Mouse (Mus musculus): ENCODE data around the gene Mad2l1. TPM values are rescaled to one million over a fixed set of nuclear protein-coding genes. Genes with fewer than 3 reads are reported as not detected.

The Mad2l1 gene
- polyA plus RNA-seq (2014; fragmentation: Illumina TruSeq; extraction: RNeasy Lipid Tissue Mini Kit (QIAGEN cat#74804); ENCODE audit: low replicate concordance), result 79.1 TPM

DNA sequence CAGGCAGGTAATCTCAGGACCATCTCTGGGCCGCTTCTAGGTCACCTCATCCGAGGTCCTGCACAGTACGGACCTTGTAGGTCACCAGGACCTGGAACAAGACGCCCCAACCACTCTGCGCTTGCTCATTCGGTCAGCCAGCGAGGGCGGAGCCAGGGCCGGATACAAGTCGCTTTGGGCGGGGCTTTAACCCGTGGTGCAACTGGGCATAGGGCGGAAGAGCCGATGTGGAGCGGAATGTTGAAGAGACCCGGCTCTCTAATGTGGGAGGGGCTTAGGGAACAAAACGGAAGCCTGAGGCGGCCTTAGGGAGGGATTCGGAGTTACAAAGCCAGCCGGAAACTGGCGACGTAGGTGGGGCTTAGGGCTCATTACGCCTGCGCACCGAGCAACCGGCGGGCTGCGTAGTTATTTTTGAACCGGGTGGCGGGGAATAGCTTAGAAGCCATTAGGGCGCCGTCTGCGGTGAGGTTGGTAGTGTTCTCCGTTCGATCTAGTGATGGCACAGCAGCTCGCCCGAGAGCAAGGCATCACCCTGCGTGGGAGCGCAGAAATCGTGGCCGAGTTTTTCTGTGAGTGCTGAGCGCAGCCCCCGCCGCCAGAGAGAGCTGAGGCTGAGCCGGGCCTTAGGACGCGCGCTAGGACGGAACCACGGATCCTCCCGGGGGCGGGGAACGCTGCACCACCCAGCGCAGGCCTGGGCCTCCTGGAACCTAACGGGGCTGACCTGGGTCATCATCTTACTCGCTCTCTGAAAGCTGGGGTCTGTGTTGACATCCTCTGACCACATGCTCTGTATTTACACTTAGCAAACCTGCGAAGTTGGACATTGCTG is at the start of gene Mad2l1:
Mad2l1 (plus strand) TSS at position 363 of the 835 bp plus-strand sequence.

DNA sequence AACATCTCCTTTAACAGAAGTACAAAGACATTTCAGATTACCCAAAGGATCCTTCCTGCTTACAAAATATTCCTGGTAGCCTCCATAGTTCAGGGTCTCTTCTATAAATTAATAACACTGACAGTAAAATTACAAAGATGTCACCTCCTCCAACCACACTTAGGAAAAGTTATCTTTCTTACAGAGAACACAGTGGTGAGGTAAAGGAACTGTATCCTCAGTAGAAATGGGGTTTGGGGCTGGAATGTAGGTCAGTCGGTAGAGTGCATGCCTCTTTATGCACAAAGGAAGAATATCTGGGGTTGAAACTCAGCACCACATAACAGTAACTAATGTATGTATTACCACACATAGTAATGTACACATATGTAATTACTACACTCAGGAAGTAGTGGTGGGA is 24.8 kb downstream of the Mad2l1 start, which contains the start of gene Vmn1r32:
Vmn1r32 (minus strand) TSS at position 101 of the 400 bp plus-strand sequence.

Other genes with a start within 250 kb of the Mad2l1 start
- gene Vmn1r32, start 24.7 kb downstream of the Mad2l1 start, polyA plus RNA-seq (2014; fragmentation: Illumina TruSeq; extraction: RNeasy Lipid Tissue Mini Kit (QIAGEN cat#74804); ENCODE audit: low replicate concordance), result not detected
- not detected for gene Vmn1r33, start 82.9 kb downstream of the Mad2l1 start, polyA plus RNA-seq (2014; fragmentation: Illumina TruSeq; extraction: RNeasy Lipid Tissue Mini Kit (QIAGEN cat#74804); ENCODE audit: low replicate concordance)
- not detected for gene Vmn1r34, start 108.5 kb downstream of the Mad2l1 start, polyA plus RNA-seq (2014; fragmentation: Illumina TruSeq; extraction: RNeasy Lipid Tissue Mini Kit (QIAGEN cat#74804); ENCODE audit: low replicate concordance)
- gene Vmn1r35, start 150.5 kb downstream of the Mad2l1 start, polyA plus RNA-seq (2014; fragmentation: Illumina TruSeq; extraction: RNeasy Lipid Tissue Mini Kit (QIAGEN cat#74804); ENCODE audit: low replicate concordance), result not detected
- not detected for gene Vmn1r36, start 183.8 kb downstream of the Mad2l1 start, polyA plus RNA-seq (2014; fragmentation: Illumina TruSeq; extraction: RNeasy Lipid Tissue Mini Kit (QIAGEN cat#74804); ENCODE audit: low replicate concordance)
- gene Vmn1r37, start 194.0 kb downstream of the Mad2l1 start, polyA plus RNA-seq (2014; fragmentation: Illumina TruSeq; extraction: RNeasy Lipid Tissue Mini Kit (QIAGEN cat#74804); ENCODE audit: low replicate concordance), result not detected
- not detected for gene Vmn1r38, start 247.2 kb downstream of the Mad2l1 start, polyA plus RNA-seq (2014; fragmentation: Illumina TruSeq; extraction: RNeasy Lipid Tissue Mini Kit (QIAGEN cat#74804); ENCODE audit: low replicate concordance)